Mouse (Mus musculus) activated CD4-positive, CD25-positive, alpha-beta regulatory T cell (primary cell): ENCODE measurements around the gene Pdc. TPM values are rescaled to one million over a fixed set of nuclear protein-coding genes. Genes with fewer than 3 reads are reported as not detected.

Experiments used
- polyA plus RNA-seq, 2 experiments: library from polyadenylated mRNA; unstranded; fragments of 100-300 nt; shearing (Covaris generic); gene quantifications; one replicate each; pipeline ENCODE4 v1.2.1; 2017

Gene Pdc
- polyA plus RNA-seq: not detected

GRCm38 (mm10) chr1:150319205-150319604 is at the start of gene Pdc:
Gene Pdc (plus strand): TSS chr1:150319417.

Other genes with a start within 250 kb of the Pdc start
- gene Ptgs2, start 219.4 kb upstream of the Pdc start, polyA plus RNA-seq: not detected
- 100 to 1,000 TPM; 303 to 381 TPM for gene Tpr, start 73.4 kb downstream of the Pdc start, polyA plus RNA-seq
- gene Odr4, start 73.7 kb downstream of the Pdc start, polyA plus RNA-seq: 10 to 100 TPM; 17.3 to 22.9 TPM
- 10 to 100 TPM in 1 of 2 experiments, 1 to 10 TPM in 1; 4.4 to 15.0 TPM for gene Prg4, start 146.7 kb downstream of the Pdc start, polyA plus RNA-seq